ENCODE assay signal across 8 mouse cellular contexts in genomic region chr1:133610601-133611000, GRCm38 (mm10). TPM values are rescaled to one million over a fixed set of nuclear protein-coding genes. Genes with fewer than 3 reads are reported as not detected.
DNase-seq lines count a peak whose midpoint lies in the region; ATAC-seq and TF ChIP-seq lines count a peak whose summit lies in the region.

No protein-coding gene starts in this region.

- no peak for TF ChIP-seq RAD21 in MEL (IDR thresholded peaks at IDR 0.05; ENCODE audit: low read depth, low read length)

- H3K9me3 ChIP-seq in hindbrain, embryonic 15.5 days: no peaks in the 10 kb centered on the region
- H3K9me3 ChIP-seq in hindbrain, embryonic 14.5 days (ENCODE audit: control insufficient read depth, low read length): no peaks in the 10 kb centered on the region
- H3K9me3 ChIP-seq in MEL (replicated peaks; ENCODE audit: insufficient read depth, low read length): no peaks in the 10 kb centered on the region
- H3K9me3 ChIP-seq in liver, embryonic 16.5 days (replicated peaks; ENCODE audit: control insufficient read depth, low read length): no peaks in the 10 kb centered on the region

- no peak for TF ChIP-seq POLR2A in MEL (IDR thresholded peaks at IDR 0.05; ENCODE audit: control insufficient read depth in 1 of 2, insufficient read depth in 1 of 2, low read depth in 1 of 2, low read length in 2 of 2, poor library complexity in 1 of 2)

- no peaks in the 10 kb centered on the region for H3K27me3 ChIP-seq in hindbrain, embryonic 15.5 days
- no peaks in the 10 kb centered on the region for H3K27me3 ChIP-seq in hindbrain, embryonic 14.5 days (ENCODE audit: control insufficient read depth, insufficient read depth, low read length)
- H3K27me3 ChIP-seq in MEL (ENCODE audit: control insufficient read depth in 1 of 2, insufficient read depth in 2 of 2, low read length in 2 of 2): no peaks in the 10 kb centered on the region
- H3K27me3 ChIP-seq in liver, embryonic 16.5 days (ENCODE audit: control insufficient read depth, insufficient read depth, low read depth, low read length): no peaks in the 10 kb centered on the region

- WGBS in hindbrain, embryonic 15.5 days: 62% methylated on average over 6 of the region's 6 CpGs
- 58% methylated on average over 6 of the region's 6 CpGs for WGBS in hindbrain, embryonic 14.5 days
- WGBS in liver, embryonic 16.5 days (ENCODE audit: insufficient replicate concordance): 48% methylated on average over 6 of the region's 6 CpGs

- peak; percentile 50 for ATAC-seq in hindbrain, embryonic 15.5 days (ENCODE audit: low FRiP score, low read depth)
- no peak; the same call in 1 of the 2 replicates for ATAC-seq in hindbrain, embryonic 14.5 days (ENCODE audit: low FRiP score)
- ATAC-seq in erythroid progenitor cell, adult 5-6 weeks (replicated peaks; ENCODE audit: low FRiP score, poor library complexity, severe bottlenecking): peak; percentile 13; the same call in 1 of the 2 replicates
- no peak for ATAC-seq in liver, embryonic 16.5 days (ENCODE audit: low read depth)

- H3K4me1 ChIP-seq in hindbrain, embryonic 15.5 days (replicated peaks): peaks cover 21% of the 10 kb centered on the region
- H3K4me1 ChIP-seq in hindbrain, embryonic 14.5 days (replicated peaks; ENCODE audit: control insufficient read depth, insufficient read depth, low read length): peaks cover 8% of the 10 kb centered on the region
- H3K4me1 ChIP-seq in MEL (ENCODE audit: control insufficient read depth in 1 of 2, insufficient read depth in 2 of 2, low read length in 2 of 2): peaks cover 0 to 7% of the 10 kb centered on the region in 2 experiments; a peak in 1 of 4 replicates
- peaks cover 4% of the 10 kb centered on the region for H3K4me1 ChIP-seq in liver, embryonic 16.5 days (ENCODE audit: control insufficient read depth, low read depth, low read length)

- no peak for TF ChIP-seq CTCF in MEL (IDR thresholded peaks at IDR 0.05 in 2 of 3, conservative IDR thresholded peaks at IDR 0.05 in 1 of 3; ENCODE audit: control insufficient read depth in 1 of 3, insufficient read depth in 1 of 3, low read depth in 2 of 3, low read length in 3 of 3, poor library complexity in 1 of 3, severe bottlenecking in 1 of 3)

- H3K79me2 ChIP-seq in MEL (ENCODE audit: control insufficient read depth, insufficient read depth, low read length, poor library complexity): peaks cover 26% of the 10 kb centered on the region

- no peak overlapping the region for H3K4me3 ChIP-seq in hindbrain, embryonic 15.5 days
- H3K4me3 ChIP-seq in hindbrain, embryonic 14.5 days (replicated peaks; ENCODE audit: low read length): no peak overlapping the region
- peak overlapping the region; percentile 25 to 41; a peak in 3 of 4 replicates for H3K4me3 ChIP-seq in MEL (ENCODE audit: control insufficient read depth in 1 of 2, insufficient read depth in 1 of 2, low read depth in 2 of 2, low read length in 2 of 2)
- peak overlapping the region; percentile 94 for H3K4me3 ChIP-seq in liver, embryonic 16.5 days (ENCODE audit: low read depth, low read length)

- H3K4me2 ChIP-seq in hindbrain, embryonic 15.5 days: no peak overlapping the region
- no peak overlapping the region for H3K4me2 ChIP-seq in hindbrain, embryonic 14.5 days (replicated peaks)
- peak overlapping the region; percentile 45; the same call in 1 of the 2 replicates for H3K4me2 ChIP-seq in liver, embryonic 16.5 days (ENCODE audit: low read depth, low read length)

- DNase-seq in hindbrain, embryonic 14.5 days (ENCODE audit: low spot score): no peak
- DNase-seq in MEL (ENCODE audit: low read depth, low spot score): no peak
- DNase-seq in adrenal gland, postnatal 25 days: no peak
- no peak for DNase-seq in retina, embryonic 14.5 days (ENCODE audit: low spot score)
- DNase-seq in ovary, postnatal 10 days (ENCODE audit: low spot score): no peak

- no peak overlapping the region for H3K9ac ChIP-seq in hindbrain, embryonic 15.5 days
- no peak overlapping the region for H3K9ac ChIP-seq in hindbrain, embryonic 14.5 days
- H3K9ac ChIP-seq in MEL (ENCODE audit: control insufficient read depth, low read depth, low read length, poor library complexity, severe bottlenecking): peak overlapping the region; percentile 37; the same call in 1 of the 2 replicates
- 0 out of 2 replicates have a peak overlapping the region, but pooled peaks have one; percentile 32 for H3K9ac ChIP-seq in liver, embryonic 16.5 days (ENCODE audit: low read depth, low read length)

- H3K27ac ChIP-seq in hindbrain, embryonic 15.5 days (replicated peaks): no peak overlapping the region
- H3K27ac ChIP-seq in hindbrain, embryonic 14.5 days: no peak overlapping the region
- no peak overlapping the region for H3K27ac ChIP-seq in MEL (ENCODE audit: control insufficient read depth, low read depth, low read length)
- no peak overlapping the region for H3K27ac ChIP-seq in liver, embryonic 16.5 days (ENCODE audit: low read length)

- TF ChIP-seq EP300 in MEL (IDR thresholded peaks at IDR 0.05; ENCODE audit: low read depth in 1 of 2, low read length in 2 of 2): no peak

- H3K36me3 ChIP-seq in hindbrain, embryonic 15.5 days: peaks cover 28% of the 10 kb centered on the region
- H3K36me3 ChIP-seq in hindbrain, embryonic 14.5 days (replicated peaks; ENCODE audit: control insufficient read depth, insufficient read depth): peaks cover 33% of the 10 kb centered on the region
- peaks cover 21 to 27% of the 10 kb centered on the region in 2 experiments for H3K36me3 ChIP-seq in MEL (ENCODE audit: control insufficient read depth in 1 of 2, insufficient read depth in 2 of 2, low read length in 2 of 2)
- H3K36me3 ChIP-seq in liver, embryonic 16.5 days (ENCODE audit: control insufficient read depth, insufficient read depth): peaks cover 25% of the 10 kb centered on the region

TF ChIP-seq in MEL, 35 proteins besides CTCF, POLR2A, EP300 and RAD21:
- TF ChIP-seq POLR2AphosphoS2 (IDR thresholded peaks at IDR 0.05; ENCODE audit: low read length) (no peak), ZKSCAN1 (IDR thresholded peaks at IDR 0.05; ENCODE audit: low read depth, low read length) (no peak)

RNA-seq across cellular contexts. Expression of gene Snrpe, which starts 0.5 kb away (rescaled TPM):
- polyA plus RNA-seq in hindbrain, embryonic 15.5 days (2015; fragmentation: Nextera tagmentation; extraction: Ambion mirVana): 412 and 465 TPM in 2 replicates
- polyA plus RNA-seq in hindbrain, embryonic 14.5 days (2014; fragmentation: Nextera tagmentation; extraction: Ambion mirVana): 381 and 468 TPM in 2 replicates
- 528 and 597 TPM in 2 replicates for total RNA-seq in MEL (2012; rRNA removed)
- 100 to 1,000 TPM in 1 of 2 experiments, not detected in 1; 279 TPM for polyA plus RNA-seq in MEL (2012; ENCODE audit: insufficient read depth in 1 of 2, insufficient read length in 2 of 2, low read depth in 1 of 2, low replicate concordance in 2 of 2, missing spikeins in 1 of 2)
- 266 and 285 TPM in 2 replicates for total RNA-seq in erythroid progenitor cell, adult 5-6 weeks (2015; ENCODE audit: low replicate concordance)
- total RNA-seq in erythroid progenitor cell, adult 5-6 weeks (2017; ENCODE audit: low replicate concordance): 123 and 292 TPM in 2 replicates
- 275 and 323 TPM in 2 replicates for polyA plus RNA-seq in liver, embryonic 16.5 days (2015; fragmentation: Nextera tagmentation; extraction: Ambion mirVana)
- 107 and 123 TPM in 2 replicates for total RNA-seq in adrenal gland, postnatal 25 days (2021)

RNA-seq across cellular contexts. Expression of gene Zbed6, which starts 50.1 kb away (rescaled TPM):
- polyA plus RNA-seq in hindbrain, embryonic 15.5 days (2015; fragmentation: Nextera tagmentation; extraction: Ambion mirVana): not detected in 2 replicates
- polyA plus RNA-seq in hindbrain, embryonic 14.5 days (2014; fragmentation: Nextera tagmentation; extraction: Ambion mirVana): not detected in 2 replicates
- 2.1 and 2.4 TPM in 2 replicates for total RNA-seq in MEL (2012; rRNA removed)
- 10 to 100 TPM in 1 of 2 experiments, 1 to 10 TPM in 1; 1.4 to 48.2 TPM for polyA plus RNA-seq in MEL (2012; ENCODE audit: insufficient read depth in 1 of 2, insufficient read length in 2 of 2, low read depth in 1 of 2, low replicate concordance in 2 of 2, missing spikeins in 1 of 2)
- 5.4 TPM in 1 of 2 replicates, not detected in the other for total RNA-seq in erythroid progenitor cell, adult 5-6 weeks (2015; ENCODE audit: low replicate concordance)
- total RNA-seq in erythroid progenitor cell, adult 5-6 weeks (2017; ENCODE audit: low replicate concordance): 25.3 and 36.0 TPM in 2 replicates
- not detected in 2 replicates for polyA plus RNA-seq in liver, embryonic 16.5 days (2015; fragmentation: Nextera tagmentation; extraction: Ambion mirVana)
- 16.6 and 18.0 TPM in 2 replicates for total RNA-seq in adrenal gland, postnatal 25 days (2021)

RNA-seq across cellular contexts. Expression of gene Gm38394, which starts 50.5 kb away (rescaled TPM):
- 2.3 and 3.0 TPM in 2 replicates for polyA plus RNA-seq in hindbrain, embryonic 15.5 days (2015; fragmentation: Nextera tagmentation; extraction: Ambion mirVana)
- polyA plus RNA-seq in hindbrain, embryonic 14.5 days (2014; fragmentation: Nextera tagmentation; extraction: Ambion mirVana): 5.3 and 5.6 TPM in 2 replicates
- total RNA-seq in MEL (2012; rRNA removed): 0.92 and 1.0 TPM in 2 replicates
- 1 to 10 TPM in 1 of 2 experiments, not detected in 1; 5.2 TPM for polyA plus RNA-seq in MEL (2012; ENCODE audit: insufficient read depth in 1 of 2, insufficient read length in 2 of 2, low read depth in 1 of 2, low replicate concordance in 2 of 2, missing spikeins in 1 of 2)
- 23.4 and 43.6 TPM in 2 replicates for total RNA-seq in erythroid progenitor cell, adult 5-6 weeks (2015; ENCODE audit: low replicate concordance)
- 9.1 and 22.3 TPM in 2 replicates for total RNA-seq in erythroid progenitor cell, adult 5-6 weeks (2017; ENCODE audit: low replicate concordance)
- 1.4 TPM in 2 replicates for polyA plus RNA-seq in liver, embryonic 16.5 days (2015; fragmentation: Nextera tagmentation; extraction: Ambion mirVana)
- 26.0 and 30.4 TPM in 2 replicates for total RNA-seq in adrenal gland, postnatal 25 days (2021)

Comparison
In these comparisons a context has a peak if more than half of its experiments do, and no peak if none do; other contexts are left out.
1. ATAC-seq: peak in hindbrain, embryonic 15.5 days (single experiment) and erythroid progenitor cell, adult 5-6 weeks (single experiment); none in hindbrain, embryonic 14.5 days (single experiment) and liver, embryonic 16.5 days (single experiment).
2. H3K4me3 ChIP-seq: peak in MEL (2 of 2) and liver, embryonic 16.5 days (single experiment); none in hindbrain, embryonic 15.5 days (single experiment) and hindbrain, embryonic 14.5 days (single experiment).
3. H3K9ac ChIP-seq: peak in MEL (single experiment) and liver, embryonic 16.5 days (single experiment); none in hindbrain, embryonic 15.5 days (single experiment) and hindbrain, embryonic 14.5 days (single experiment).